Mouse (Mus musculus) adrenal gland, adult 8-10 months (tissue): Measurements from ENCODE around the gene Gramd1b. TPM values are rescaled to one million over a fixed set of nuclear protein-coding genes. Genes with fewer than 3 reads are reported as not detected.

ENCODE experiments used
- DNase-seq: peaks from one replicate; pipeline ENCODE4 v3.0.0; 2022
- total RNA-seq, 4 experiments: library from RNA; stranded (reverse); gene quantifications; 2 replicates each; pipeline ENCODE4 v1.2.4; 2022

The Gramd1b gene
- total RNA-seq, 4 experiments from 2014 or later, result 341 to 857 (median 612) TPM

DNA sequence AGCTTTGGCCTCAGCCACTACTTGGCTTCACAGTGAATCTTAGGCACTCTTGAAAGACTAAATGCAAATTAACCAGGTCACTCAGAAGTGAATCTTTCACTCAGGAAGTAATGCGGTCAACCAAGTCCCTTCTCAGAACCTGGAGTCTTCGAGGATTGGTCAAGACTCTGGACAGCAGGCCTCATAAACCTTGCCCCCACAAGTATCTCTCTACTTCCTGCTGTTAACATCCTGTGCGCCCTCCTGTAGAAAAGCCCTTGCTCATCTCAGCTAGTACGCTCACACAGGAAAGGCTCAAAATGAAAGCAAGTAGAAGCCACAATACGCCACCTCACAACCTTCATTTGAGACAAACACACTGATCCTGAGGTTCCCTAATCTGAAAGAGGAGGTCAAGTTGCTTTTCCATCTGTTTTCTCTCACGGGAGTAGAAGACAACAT lies 107.7 kb downstream of the Gramd1b start:
- DNase-seq, result no peak

DNA sequence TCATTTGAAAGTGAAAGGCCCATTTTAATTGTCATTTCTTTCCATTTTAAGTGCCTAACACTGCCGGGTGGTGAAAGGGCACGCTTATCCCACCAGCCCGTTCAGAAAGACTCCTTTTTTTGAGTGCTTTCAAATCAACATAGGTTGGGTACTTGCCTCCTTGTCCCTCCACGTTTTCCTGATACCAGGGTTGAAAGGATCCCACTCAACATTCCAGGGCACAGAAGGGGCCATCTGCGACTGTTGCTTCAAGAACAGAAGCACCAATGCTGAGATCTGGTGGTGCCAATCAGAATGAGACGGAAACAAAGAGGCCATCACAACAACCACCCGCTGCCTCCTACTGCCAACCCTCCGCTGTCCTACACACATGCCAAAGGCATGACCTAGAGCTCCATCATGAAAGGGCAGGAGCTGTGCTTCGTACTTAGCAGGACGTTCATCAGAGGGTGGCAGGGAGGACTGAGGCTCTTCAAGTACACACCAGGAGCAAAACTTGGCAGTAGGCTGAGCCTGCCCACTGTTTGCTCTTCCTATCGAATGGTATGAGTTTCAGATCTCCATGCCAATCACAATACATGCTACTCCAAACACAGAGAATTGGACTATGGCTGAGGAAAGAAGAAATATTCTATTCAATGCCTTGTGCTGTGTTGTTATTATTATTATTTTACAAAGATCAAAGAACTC lies 108.7 kb downstream of the Gramd1b start:
- DNase-seq, result no peak

DNA sequence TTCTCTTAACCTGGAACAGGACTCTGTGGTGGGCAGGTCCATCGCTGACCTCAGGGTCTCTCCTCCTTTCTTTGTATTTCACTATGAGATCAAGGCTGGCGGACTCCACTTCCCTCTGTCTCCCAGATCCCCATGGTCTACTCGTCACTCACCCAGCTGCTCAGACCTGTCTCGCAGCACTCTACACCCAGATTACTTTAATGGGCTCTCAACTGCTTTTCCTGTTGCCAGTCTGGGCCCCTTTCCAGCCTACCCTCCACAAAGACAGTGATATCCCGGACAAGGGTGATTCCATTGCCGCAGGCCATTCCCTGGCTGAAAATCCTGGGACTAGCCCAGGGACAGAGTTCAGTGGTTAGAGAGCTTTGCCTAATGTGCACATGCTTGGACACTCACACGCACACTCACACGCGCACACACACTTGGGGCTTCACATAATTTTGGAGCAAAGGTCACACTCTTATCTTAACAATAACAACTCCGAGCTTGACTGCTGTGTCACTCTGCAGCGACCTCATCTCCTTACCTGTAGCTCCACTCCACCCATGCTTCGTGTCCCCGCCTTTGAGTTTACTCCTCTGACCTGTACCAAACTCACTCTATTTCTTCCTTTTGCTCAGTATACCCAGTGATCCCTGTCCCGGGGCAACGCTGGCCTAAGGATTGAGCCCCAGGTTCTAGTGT lies 110.4 kb downstream of the Gramd1b start:
- DNase-seq, result no peak

DNA sequence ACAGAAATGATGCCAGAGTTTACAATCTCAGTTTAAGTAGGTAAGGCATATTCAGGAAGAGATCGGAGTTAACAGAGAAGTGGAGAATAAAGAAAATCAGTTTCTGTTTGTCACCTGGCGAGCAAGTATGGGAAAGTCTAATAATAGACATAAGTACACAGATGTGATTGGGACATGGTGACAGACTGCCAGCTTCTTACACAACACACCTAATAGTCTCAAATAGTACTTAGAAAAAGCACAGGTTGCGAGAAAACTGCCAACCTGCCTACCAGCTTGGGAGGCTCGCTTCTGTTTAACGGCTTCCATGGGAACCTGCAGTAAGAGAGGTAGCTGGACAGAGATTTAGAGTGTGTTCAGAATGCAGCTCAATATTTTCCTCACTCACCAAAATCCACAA lies 112.4 kb downstream of the Gramd1b start:
- DNase-seq, result no peak

DNA sequence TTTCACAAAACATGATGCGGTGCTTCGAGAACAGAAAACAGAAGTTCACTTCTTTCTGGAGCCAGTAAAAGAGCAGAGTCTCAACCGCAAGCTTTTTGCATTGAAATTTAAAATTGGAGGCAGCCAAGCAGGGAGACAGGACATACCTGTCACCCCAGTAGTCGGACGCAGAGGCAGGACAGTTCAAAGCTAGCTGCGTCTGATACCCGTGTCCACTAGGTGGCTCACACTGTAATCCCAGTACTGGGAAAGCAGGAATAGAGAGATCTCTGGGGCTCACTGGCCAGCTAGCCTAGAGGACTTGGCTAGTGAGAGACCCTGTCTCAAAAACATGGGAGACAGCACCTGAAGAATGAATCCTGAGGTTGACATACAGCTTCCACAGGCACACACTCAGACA lies 115.0 kb downstream of the Gramd1b start:
- DNase-seq, result no peak

DNA sequence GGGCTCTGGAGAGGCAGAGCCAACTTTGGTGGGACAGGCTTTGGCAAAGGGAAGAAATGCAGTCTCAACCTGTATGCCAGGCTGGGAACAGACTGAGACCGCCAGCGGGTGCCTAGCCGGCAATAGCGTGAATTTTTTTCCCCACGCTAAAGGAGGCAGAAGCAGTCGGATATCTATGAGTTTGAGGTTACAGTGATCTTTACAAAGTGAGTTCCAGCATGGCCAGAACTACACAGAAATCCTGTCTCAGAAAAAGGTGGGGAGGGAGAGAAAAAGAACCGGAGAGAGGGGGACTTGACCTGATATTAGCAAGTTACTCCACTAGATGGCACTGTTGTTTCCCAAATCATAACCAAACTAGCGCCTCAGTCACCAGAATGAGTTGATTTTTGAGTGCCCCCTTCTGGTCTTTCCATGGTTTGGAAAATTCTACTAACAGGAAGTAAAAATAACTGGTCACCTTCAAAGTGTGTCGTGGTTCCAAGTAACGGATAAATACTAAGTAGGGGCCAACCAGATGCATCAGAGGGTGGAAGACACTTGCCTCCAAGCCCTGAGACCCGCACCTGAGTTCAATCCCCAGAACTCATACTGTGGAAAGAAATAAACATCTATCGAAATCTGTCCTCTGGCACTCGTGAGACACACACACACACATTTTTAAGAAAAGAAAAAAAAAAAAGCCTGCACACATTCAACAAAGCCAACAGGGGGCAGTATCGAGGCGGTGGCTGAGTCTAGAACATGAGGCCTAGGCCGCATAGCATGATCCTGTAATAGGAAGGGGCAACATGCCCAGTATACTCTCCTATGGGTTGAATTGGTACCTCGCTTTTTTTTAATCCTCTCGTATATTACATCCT lies 116.0 kb downstream of the Gramd1b start:
- no peak for DNase-seq

DNA sequence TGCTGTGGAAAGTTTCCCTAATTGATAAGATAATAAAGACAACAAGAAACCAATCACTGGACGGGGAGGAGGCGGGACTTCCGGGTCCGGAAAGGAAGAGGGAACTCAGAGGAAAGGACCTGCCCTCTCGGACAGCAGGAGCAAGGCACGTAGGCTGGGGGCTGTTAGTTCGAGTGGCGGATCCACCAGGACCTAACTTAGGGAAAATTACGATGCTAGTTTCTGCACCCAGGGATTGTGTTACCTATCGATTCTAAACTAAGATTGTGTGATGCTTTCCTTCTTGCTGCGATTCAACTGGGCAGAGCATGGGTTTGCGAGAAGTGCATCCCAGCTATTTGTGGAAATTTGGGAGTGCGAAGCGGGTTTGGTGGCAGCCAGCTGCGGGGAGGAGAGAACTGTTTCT lies 116.7 kb downstream of the Gramd1b start:
- peak; percentile 71 for DNase-seq

DNA sequence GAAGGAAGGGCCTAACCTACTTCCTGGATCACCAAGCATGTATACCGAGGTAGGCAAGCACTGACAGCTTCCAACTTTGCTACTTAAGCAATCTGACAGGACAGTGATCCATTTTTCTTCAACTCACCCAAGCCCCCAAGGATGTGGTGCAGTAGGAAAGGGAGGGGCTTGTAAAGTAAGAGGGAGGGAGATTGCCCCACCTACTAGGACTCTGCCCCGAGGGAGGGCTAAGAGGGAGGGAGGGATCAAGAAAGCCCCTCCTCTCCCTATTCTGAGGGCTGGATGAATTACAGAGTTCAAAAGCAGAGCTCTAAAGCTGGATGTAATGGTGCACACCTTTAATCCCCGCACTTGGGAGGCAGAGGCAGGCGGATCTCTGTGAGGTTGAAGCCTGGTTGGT lies 117.6 kb downstream of the Gramd1b start:
- no peak for DNase-seq

DNA sequence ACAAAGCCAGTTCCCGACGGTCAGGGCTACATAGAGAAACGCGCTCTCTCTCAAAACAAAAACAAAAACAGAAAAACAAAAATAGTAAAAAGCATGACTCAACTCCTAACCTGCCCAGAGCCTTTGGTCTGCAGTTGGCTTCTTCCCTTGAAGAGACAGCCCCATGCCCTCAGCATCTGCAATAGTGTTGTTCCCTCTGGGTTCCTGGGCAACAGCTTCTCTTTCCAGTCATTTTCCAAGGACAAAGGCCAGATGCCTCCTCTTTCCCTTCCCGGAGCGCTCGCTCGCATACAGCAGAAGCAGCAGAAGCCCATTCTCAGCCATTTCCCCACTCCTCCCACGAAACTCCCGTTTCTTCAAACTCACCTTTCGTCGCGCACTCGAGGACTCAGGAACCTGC lies 118.3 kb downstream of the Gramd1b start:
- no peak for DNase-seq

DNA sequence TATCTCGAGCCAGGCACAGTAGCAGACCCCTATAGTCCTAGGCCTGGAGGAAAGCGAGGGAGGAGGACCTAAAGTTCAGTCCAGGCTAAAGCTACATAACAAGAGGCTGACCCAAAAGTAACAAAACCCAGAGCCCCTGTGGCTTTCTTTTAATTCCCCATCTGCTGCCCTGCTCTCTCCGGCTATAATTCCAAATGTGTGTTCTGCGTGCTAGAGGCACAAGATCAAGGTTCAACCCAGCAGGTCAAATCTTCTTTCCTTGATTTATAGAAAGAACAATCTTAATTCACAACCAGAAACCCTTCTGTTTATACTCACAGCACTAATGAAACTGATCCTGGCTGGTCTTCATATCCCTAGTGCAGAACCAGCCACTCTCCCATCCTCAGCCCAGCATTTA lies 118.9 kb downstream of the Gramd1b start:
- DNase-seq, result no peak

DNA sequence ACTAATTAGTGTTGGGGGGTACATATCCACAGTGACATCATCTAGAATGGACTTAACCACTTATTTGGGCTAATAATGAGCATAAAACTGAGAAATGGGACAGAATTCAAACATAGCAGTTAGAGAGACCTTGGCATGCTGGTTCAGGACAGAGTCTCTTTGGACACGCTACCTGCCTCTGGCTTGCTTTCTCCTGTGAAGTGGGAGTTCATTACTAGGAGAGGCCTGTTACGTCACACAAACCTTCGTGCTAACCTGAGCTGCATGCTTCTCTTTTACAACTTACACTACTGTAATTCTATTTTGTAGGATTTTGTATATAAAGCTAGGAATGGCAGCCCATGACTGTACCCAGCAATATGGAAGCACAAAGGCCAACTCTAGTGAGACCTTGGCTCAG lies 120.3 kb downstream of the Gramd1b start:
- no peak for DNase-seq

DNA sequence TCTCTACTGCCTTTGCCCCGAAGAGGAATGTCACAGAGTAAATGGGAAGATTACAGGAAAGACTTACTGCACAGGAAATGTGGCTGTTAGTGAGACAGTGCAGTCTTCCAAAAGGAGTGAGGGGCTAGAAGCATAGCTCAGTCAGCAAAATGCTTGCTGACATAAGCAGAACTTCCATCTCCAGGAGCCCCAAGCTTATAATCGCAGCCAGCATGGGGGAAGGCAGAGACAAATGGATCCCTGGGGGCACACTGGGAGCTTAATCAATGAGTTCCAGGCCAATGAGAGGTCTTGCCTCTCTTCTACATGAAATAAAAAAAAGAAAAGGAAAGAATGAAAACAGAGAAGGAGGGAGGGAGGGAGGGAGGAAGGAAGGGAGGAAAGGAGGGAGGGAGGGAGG lies 122.1 kb downstream of the Gramd1b start:
- DNase-seq, result no peak

DNA sequence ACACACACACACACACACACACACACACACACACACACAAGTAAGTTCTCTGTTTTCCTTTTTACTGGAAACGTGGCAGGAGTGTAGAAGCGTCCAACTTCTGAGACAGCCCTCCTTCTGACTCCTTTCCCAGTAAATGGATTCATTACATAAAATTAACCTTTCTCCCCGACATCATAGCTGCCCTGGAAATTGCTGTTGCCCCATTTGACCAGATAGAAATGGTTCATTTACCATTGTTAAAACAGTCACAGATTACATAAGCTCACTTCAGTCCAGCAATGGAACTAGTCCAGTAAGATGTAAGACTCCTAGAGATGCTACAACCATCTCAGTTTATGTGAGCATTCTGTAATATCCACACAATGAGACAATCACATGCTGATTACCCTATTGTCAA lies 122.8 kb downstream of the Gramd1b start:
- DNase-seq, result no peak

DNA sequence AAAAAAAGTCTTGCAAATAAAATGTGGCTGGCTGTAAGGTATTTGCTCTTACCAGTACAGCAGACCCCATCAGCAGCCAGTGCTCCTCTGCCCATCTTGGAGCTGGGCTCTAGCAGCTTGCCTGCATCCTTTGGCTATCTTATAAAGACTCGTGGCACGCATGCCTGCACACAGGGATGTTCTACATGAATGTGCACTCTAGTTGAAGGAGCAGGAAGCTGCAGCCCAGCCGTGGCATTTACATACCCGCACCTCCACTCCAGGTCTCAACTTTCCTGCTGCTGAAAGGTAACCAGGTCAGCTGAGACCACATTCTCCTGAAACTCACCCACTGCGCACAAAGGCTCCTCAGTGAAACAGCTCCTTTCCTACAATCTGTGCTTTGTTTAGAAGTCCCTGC lies 123.3 kb downstream of the Gramd1b start:
- no peak for DNase-seq

DNA sequence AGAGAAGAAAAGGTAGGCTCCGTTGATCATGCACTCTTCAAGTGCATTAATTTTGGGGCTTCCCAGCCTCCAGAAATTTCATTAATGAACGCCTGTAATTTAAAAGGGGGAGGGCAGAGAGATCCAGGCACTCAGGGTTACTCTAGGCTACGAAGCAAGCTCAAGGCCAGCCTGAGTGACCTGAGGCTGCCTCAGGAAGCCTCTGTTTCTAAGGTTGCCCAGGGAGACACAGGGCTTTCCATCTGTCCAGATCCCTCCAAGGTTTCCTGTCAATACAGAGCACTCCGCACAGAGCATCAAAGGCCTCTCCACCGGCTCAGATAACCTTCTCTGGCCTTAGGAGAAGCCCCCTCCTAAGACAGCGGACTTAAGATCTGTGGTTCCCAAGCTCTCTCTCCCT lies 125.4 kb downstream of the Gramd1b start:
- DNase-seq, result no peak

DNA sequence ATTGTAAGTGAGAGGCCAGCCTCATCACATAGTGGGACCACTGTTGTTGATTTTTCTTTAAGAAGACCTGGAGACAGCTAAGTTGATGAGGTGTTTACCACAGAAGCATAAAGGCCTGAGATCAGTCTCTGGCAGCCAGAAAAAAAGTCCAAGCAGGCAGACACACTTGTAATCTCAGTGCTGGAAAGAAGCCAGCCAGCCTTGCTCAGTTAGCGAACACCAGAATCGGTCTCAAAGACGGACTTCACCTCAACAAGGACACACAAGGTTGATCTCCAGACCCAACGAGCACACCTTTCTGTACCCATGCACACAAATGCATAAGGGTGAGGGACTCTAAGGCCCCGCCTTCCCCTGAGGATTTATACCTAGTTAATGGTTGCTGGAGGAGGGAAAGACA lies 125.9 kb downstream of the Gramd1b start:
- no peak for DNase-seq

DNA sequence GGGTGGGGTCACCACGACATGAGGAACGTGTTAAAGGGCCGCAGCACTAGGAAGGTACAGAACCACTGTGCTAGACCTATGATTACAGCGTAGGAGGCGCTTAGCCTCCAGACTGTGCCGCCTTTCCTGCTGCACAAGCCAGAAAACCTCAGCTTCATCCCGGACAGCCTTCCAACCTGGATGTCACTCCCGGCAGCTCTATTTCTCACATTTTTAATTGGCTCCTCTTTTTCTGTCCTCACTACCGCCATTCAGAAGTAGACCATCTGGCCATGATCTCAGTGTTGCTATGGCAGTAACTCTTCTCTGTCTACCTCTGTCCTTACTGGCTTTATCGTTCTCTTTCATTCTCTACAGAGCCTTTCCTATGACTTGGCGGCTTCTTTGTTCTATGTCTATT lies 126.5 kb downstream of the Gramd1b start:
- DNase-seq, result no peak

DNA sequence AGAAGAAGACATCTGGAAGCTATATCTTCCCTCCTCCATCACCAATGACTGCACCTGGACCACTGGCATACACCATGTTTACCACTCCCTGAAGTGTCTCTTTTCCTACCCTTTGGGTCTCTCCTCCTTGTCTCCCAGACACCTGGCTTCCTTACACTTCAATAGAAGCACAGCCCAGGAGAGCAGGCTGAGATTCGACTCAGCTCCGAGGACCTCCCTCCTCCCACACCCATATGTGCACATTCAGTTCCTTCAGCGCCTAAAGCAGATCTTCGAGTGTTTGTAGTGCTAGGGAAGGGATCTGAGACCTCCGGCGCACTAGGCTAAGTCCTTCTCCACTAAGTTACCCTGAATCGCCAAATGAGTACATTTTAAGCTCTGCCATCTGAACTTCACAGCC lies 127.4 kb downstream of the Gramd1b start:
- DNase-seq, result no peak

DNA sequence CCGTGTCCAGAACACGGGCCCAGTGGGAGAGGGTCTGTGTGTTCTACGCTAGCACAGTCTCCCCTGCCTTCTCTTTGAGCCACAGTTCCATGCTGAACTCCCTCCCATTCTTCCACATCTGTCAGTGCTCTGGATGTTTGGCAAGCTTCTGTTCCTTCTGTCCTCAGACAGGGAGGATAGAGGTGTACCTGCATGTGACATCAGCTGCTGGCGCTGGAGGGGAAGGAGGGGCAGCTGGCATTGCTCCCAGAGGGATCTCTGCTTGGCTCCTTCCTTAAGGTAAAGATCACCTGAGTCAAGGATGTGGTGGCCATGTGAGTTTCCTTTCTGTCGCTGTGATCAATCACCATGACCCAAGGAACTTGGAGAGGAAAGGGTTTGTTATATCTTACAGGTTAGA lies 129.4 kb downstream of the Gramd1b start:
- no peak for DNase-seq

DNA sequence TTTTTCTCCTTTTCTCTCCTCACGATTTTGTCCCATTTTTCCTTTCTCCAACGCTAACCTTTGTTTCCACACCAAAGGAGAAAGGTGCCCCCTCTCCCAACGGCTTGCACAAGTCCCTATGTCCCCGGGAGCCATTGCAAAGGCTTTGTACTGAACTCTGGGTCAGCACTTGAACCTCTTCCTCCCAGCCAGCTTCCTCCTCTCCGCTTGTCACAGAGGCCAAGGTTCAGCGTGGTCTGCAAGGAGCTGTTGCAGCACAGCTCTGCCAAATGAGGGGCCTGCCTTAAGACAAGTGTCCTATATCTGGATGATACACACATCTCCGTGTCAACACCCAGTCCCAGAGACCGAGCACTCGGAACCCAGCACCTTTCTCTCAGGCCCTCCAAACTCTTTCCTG lies 130.3 kb downstream of the Gramd1b start:
- no peak for DNase-seq

DNA sequence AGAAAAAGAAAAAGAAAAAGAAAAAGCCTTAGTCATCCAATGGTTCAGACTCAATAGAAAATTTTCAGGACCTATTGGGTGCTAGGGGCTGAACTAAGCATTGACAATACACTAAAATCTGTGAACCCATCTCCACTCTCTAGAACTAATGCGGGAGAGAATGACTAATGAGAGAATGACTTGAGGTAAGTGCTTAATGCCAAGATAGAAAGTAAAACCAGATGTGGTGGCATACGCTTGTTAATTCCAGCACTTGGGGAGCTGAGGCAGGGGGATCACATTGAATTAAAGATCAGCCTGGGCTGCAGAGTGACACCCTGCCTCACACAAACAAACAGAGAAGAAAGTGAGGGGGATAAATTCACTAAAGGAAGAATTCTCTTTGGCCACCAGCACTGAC lies 131.0 kb downstream of the Gramd1b start:
- no peak for DNase-seq

DNA sequence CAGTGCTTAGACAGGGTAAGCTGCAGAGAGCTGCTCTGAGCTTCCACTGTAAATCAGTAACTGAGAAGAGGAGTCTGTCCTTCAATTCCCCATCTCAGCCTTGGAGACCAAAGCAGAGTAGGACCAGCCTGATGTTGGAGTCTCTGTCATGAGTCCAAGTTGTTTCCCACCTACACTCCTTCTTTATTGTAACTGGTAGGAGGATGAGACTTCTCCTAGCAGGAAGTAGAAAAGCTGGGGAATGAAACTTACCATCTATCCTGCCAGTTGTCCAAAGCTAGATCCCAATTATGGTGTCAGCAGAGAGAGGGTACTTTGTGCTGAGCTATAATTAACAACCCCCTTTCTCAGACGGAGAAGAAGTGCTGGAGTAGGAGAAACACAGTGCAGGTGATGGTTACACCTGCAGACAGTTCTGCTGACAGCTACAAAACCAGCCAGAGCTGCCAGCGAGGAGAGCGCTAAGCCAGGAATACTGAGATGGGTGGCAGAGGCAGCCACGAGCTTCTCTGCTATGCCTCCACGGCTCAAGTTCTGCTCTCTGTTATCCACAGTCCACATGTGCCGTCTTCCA lies 131.7 kb downstream of the Gramd1b start:
- DNase-seq, result no peak
